Mouse (Mus musculus): ENCODE results near the gene Erbb2. TPM values are rescaled to one million over a fixed set of nuclear protein-coding genes. Genes with fewer than 3 reads are reported as not detected.

Gene Erbb2
- total and polyA plus RNA-seq, 3 experiments = 6.6 to 8.4 (median 6.9) TPM

DNA sequence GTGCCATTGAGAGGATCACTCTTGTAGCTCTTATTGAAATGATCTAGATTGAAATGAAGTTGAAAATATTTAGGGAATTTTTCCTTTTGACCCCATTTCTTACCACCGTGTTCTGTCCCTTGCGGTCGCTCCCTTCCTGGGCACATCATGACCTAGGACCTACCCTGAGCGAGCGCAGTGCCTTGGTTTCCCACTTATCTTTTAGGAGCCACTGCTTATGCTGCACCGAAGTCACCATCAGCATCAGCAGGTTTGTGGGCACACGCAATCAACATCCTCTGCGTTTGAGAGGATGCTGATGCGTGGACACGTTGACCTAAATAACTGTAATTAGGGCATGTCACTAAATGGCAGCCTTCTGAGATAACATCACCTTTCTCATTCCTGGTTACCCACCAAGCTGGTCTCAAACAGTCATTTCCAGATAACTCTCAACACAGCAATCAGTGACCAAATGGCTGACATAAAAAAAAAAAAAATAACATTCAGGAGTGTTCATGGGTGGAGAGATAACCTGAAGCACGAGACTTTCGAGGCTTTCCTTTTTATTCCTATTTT is 67.7 kb downstream of the Erbb2 start:
- intact Hi-C loops (cut with DNase I) = no loop called here
- Histone ChIP-seq H3K36me3 (ENCODE audit: control insufficient read depth, insufficient read depth, low read length) (no peaks in the 10 kb centered on the region), H3K9ac (ENCODE audit: low read depth, low read length) (no peak overlapping the region), H3K27me3 (ENCODE audit: control insufficient read depth, insufficient read depth, low read length) (no peaks in the 10 kb centered on the region), H3K4me1 (ENCODE audit: control insufficient read depth, insufficient read depth, low read length) (no peaks in the 10 kb centered on the region), H3K79me2 (replicated peaks; ENCODE audit: control insufficient read depth, insufficient read depth, low read length) (no peaks in the 10 kb centered on the region), H3K27ac (no peak overlapping the region), H3K4me3 (no peak overlapping the region)
- no peak for DNase-seq
- 79% methylated on average over 12 of the region's 12 CpGs for WGBS
- no peak for TF ChIP-seq POLR2A (IDR thresholded peaks at IDR 0.05; ENCODE audit: insufficient read depth, low read depth, low read length)
- no peak for TF ChIP-seq EP300 (IDR thresholded peaks at IDR 0.05; ENCODE audit: insufficient read depth, low read depth, low read length)
- no peak for TF ChIP-seq CTCF (IDR thresholded peaks at IDR 0.05)

DNA sequence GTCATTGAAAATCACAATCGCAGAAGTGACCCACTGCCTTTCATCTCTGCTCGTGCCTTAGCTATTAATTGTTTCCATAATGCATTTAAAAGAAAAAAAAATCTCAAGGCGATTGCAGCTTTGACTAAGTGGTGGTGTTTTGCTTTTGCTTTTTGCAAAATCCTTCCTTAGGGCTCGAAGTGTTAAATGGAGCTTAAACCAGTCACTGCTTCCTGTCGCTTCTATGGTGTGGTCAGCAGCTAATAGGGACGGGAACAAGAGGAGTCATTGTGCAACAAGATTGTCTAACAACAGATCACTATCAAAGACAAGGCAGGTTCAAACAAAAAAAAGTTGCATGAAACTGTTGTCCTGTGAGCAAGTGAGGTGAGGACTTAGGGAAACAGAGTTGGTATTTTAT is 69.0 kb downstream of the Erbb2 start:
- H3K79me2 ChIP-seq (replicated peaks; ENCODE audit: control insufficient read depth, insufficient read depth, low read length) = no peaks in the 10 kb centered on the region
- TF ChIP-seq CTCF (IDR thresholded peaks at IDR 0.05) (no peak), EP300 (IDR thresholded peaks at IDR 0.05; ENCODE audit: insufficient read depth, low read depth, low read length) (no peak), POLR2A (IDR thresholded peaks at IDR 0.05; ENCODE audit: insufficient read depth, low read depth, low read length) (no peak)
- no peaks in the 10 kb centered on the region for H3K4me1 ChIP-seq (ENCODE audit: control insufficient read depth, insufficient read depth, low read length)
- no peaks in the 10 kb centered on the region for H3K36me3 ChIP-seq (ENCODE audit: control insufficient read depth, insufficient read depth, low read length)
- no peak overlapping the region for H3K27ac ChIP-seq
- no peak overlapping the region for H3K9ac ChIP-seq (ENCODE audit: low read depth, low read length)
- no peak overlapping the region for H3K4me3 ChIP-seq
- DNase-seq = no peak
- WGBS = 60% methylated on average over 6 of the region's 6 CpGs
- intact Hi-C loops (cut with DNase I) = no loop called here
- H3K27me3 ChIP-seq (ENCODE audit: control insufficient read depth, insufficient read depth, low read length) = no peaks in the 10 kb centered on the region

DNA sequence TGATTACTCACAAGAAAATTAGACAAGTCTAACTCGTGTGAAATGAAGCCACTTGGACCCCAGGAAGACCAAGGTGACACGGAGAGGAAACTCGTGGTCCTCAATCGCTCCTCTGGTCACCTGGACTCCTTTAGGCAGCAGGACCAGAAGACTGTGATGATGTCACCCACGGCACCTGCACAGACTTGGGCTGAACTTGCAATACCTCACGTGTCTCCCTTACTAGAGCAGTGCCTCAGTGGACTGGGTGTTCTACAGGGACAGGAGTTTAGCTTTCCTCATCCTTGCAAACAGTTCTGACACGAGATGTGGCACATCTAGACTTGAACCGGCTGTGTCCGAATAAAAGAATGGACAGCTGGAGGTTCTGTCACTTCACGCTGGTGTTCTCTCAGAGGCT is 69.8 kb downstream of the Erbb2 start:
- no peaks in the 10 kb centered on the region for H3K79me2 ChIP-seq (replicated peaks; ENCODE audit: control insufficient read depth, insufficient read depth, low read length)
- H3K4me3 ChIP-seq = no peak overlapping the region
- intact Hi-C loops (cut with DNase I) = no loop called here
- no peak for DNase-seq
- no peaks in the 10 kb centered on the region for H3K4me1 ChIP-seq (ENCODE audit: control insufficient read depth, insufficient read depth, low read length)
- H3K27me3 ChIP-seq (ENCODE audit: control insufficient read depth, insufficient read depth, low read length) = no peaks in the 10 kb centered on the region
- H3K9ac ChIP-seq (ENCODE audit: low read depth, low read length) = no peak overlapping the region
- no peaks in the 10 kb centered on the region for H3K36me3 ChIP-seq (ENCODE audit: control insufficient read depth, insufficient read depth, low read length)
- no peak overlapping the region for H3K27ac ChIP-seq
- TF ChIP-seq CTCF (IDR thresholded peaks at IDR 0.05) (no peak), POLR2A (IDR thresholded peaks at IDR 0.05; ENCODE audit: insufficient read depth, low read depth, low read length) (no peak), EP300 (IDR thresholded peaks at IDR 0.05; ENCODE audit: insufficient read depth, low read depth, low read length) (no peak)
- WGBS = 78% methylated on average over 10 of the region's 10 CpGs

DNA sequence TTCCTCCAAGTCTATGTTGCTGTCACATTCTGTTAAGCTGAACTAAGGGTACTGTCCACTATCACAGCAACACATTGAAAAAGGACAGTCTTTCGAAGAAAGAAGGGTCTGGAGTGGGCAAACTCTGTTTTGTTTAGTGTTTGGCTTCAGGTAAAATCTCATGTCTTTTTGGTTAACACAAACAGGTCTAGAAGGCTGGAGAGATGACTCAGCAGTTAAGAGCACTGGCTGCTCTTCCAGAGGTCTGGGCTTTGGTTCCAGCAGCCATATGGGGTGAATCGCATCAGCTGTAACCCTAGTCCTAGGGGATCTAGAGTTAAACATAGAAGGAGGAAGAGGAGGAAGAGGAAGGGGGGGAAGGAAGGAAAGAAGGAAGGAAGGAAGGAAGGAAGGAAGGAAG is 73.5 kb downstream of the Erbb2 start:
- H3K4me1 ChIP-seq (ENCODE audit: control insufficient read depth, insufficient read depth, low read length) = no peaks in the 10 kb centered on the region
- DNase-seq = no peak
- no peak overlapping the region for H3K27ac ChIP-seq
- H3K36me3 ChIP-seq (ENCODE audit: control insufficient read depth, insufficient read depth, low read length) = no peaks in the 10 kb centered on the region
- H3K27me3 ChIP-seq (ENCODE audit: control insufficient read depth, insufficient read depth, low read length) = no peaks in the 10 kb centered on the region
- WGBS = 82% methylated on average over 2 of the region's 2 CpGs
- TF ChIP-seq EP300 (IDR thresholded peaks at IDR 0.05; ENCODE audit: insufficient read depth, low read depth, low read length) = no peak
- TF ChIP-seq POLR2A (IDR thresholded peaks at IDR 0.05; ENCODE audit: insufficient read depth, low read depth, low read length) = no peak
- H3K4me3 ChIP-seq = no peak overlapping the region
- intact Hi-C loops (cut with DNase I) = no loop called here
- no peaks in the 10 kb centered on the region for H3K79me2 ChIP-seq (replicated peaks; ENCODE audit: control insufficient read depth, insufficient read depth, low read length)
- H3K9ac ChIP-seq (ENCODE audit: low read depth, low read length) = no peak overlapping the region

Other genes with a start within 250 kb of the Erbb2 start
- gene Med1, start 219.2 kb upstream of the Erbb2 start, total RNA-seq (2021) = 10 to 100 TPM; 38.6 to 43.5 TPM
- gene Med1, start 219.2 kb upstream of the Erbb2 start, polyA plus RNA-seq (2012; rRNA removed) = 14.0 and 26.0 TPM in 2 replicates
- 10 to 100 TPM; 20.6 to 21.2 TPM for gene Cdk12, start 209.4 kb upstream of the Erbb2 start, total RNA-seq (2021)
- gene Cdk12, start 209.4 kb upstream of the Erbb2 start, polyA plus RNA-seq (2012; rRNA removed) = 7.5 and 12.7 TPM in 2 replicates
- not detected for gene Neurod2, start 82.8 kb upstream of the Erbb2 start, total RNA-seq (2021)
- gene Neurod2, start 82.8 kb upstream of the Erbb2 start, polyA plus RNA-seq (2012; rRNA removed) = not detected in 2 replicates
- gene Ppp1r1b, start 64.1 kb upstream of the Erbb2 start, total RNA-seq (2021) = 1 to 10 TPM; 2.6 to 5.3 TPM
- 15.8 and 16.2 TPM in 2 replicates for gene Ppp1r1b, start 64.1 kb upstream of the Erbb2 start, polyA plus RNA-seq (2012; rRNA removed)
- gene Stard3, start 54.1 kb upstream of the Erbb2 start, total RNA-seq (2021) = 10 to 100 TPM; 19.0 to 24.3 TPM
- 58.3 and 62.3 TPM in 2 replicates for gene Stard3, start 54.1 kb upstream of the Erbb2 start, polyA plus RNA-seq (2012; rRNA removed)
- 1,000 to 10,000 TPM; 1,095 to 3,136 TPM for gene Tcap, start 28.7 kb upstream of the Erbb2 start, total RNA-seq (2021)
- gene Tcap, start 28.7 kb upstream of the Erbb2 start, polyA plus RNA-seq (2012; rRNA removed) = 1,250 and 1,827 TPM in 2 replicates
- gene Pnmt, start 26.0 kb upstream of the Erbb2 start, total RNA-seq (2021) = 1 to 10 TPM in 1 of 2 experiments, under 1 TPM in 1; 0.91 to 1.5 TPM
- 1.6 and 2.6 TPM in 2 replicates for gene Pnmt, start 26.0 kb upstream of the Erbb2 start, polyA plus RNA-seq (2012; rRNA removed)
- 1 to 10 TPM; 7.7 to 8.5 TPM for gene Pgap3, start 12.0 kb upstream of the Erbb2 start, total RNA-seq (2021)
- gene Pgap3, start 12.0 kb upstream of the Erbb2 start, polyA plus RNA-seq (2012; rRNA removed) = 18.8 and 21.1 TPM in 2 replicates
- 10 to 100 TPM; 61.6 to 63.6 TPM for gene Mien1, start 26.5 kb downstream of the Erbb2 start, total RNA-seq (2021)
- gene Mien1, start 26.5 kb downstream of the Erbb2 start, polyA plus RNA-seq (2012; rRNA removed) = 53.5 and 80.0 TPM in 2 replicates
- gene Grb7, start 33.9 kb downstream of the Erbb2 start, total RNA-seq (2021) = under 1 TPM; 0.11 to 0.31 TPM
- gene Grb7, start 33.9 kb downstream of the Erbb2 start, polyA plus RNA-seq (2012; rRNA removed) = 0.56 and 0.72 TPM in 2 replicates
- gene Ikzf3, start 133.6 kb downstream of the Erbb2 start, total RNA-seq (2021) = 1 to 10 TPM in 1 of 2 experiments, under 1 TPM in 1; 0.94 to 1.5 TPM
- 0.61 and 1.5 TPM in 2 replicates for gene Ikzf3, start 133.6 kb downstream of the Erbb2 start, polyA plus RNA-seq (2012; rRNA removed)
- not detected for gene Zpbp2, start 138.6 kb downstream of the Erbb2 start, total RNA-seq (2021)
- gene Zpbp2, start 138.6 kb downstream of the Erbb2 start, polyA plus RNA-seq (2012; rRNA removed) = 0.23 TPM in 1 of 2 replicates, not detected in the other
- gene Ormdl3, start 174.9 kb downstream of the Erbb2 start, total RNA-seq (2021) = 10 to 100 TPM; 40.2 to 40.9 TPM
- gene Ormdl3, start 174.9 kb downstream of the Erbb2 start, polyA plus RNA-seq (2012; rRNA removed) = 61.2 and 63.8 TPM in 2 replicates
- not detected for gene Lrrc3c, start 185.8 kb downstream of the Erbb2 start, total RNA-seq (2021)
- gene Lrrc3c, start 185.8 kb downstream of the Erbb2 start, polyA plus RNA-seq (2012; rRNA removed) = not detected in 2 replicates
- 10 to 100 TPM in 1 of 2 experiments, 1 to 10 TPM in 1; 7.9 to 10.8 TPM for gene Gm12355, start 213.2 kb downstream of the Erbb2 start, total RNA-seq (2021)
- not detected in 2 replicates for gene Gm12355, start 213.2 kb downstream of the Erbb2 start, polyA plus RNA-seq (2012; rRNA removed)
- gene Gsdma3, start 213.9 kb downstream of the Erbb2 start, total RNA-seq (2021) = 1 to 10 TPM; 2.7 to 2.9 TPM
- gene Gsdma3, start 213.9 kb downstream of the Erbb2 start, polyA plus RNA-seq (2012; rRNA removed) = not detected in 2 replicates
- not detected for gene Gsdma2, start 234.3 kb downstream of the Erbb2 start, total RNA-seq (2021)
- not detected in 2 replicates for gene Gsdma2, start 234.3 kb downstream of the Erbb2 start, polyA plus RNA-seq (2012; rRNA removed)